ENCODE assay signal across 9 mouse cellular contexts in genomic region chr8:106403246-106403933, GRCm38 (mm10). TPM values are rescaled to one million over a fixed set of nuclear protein-coding genes. Genes with fewer than 3 reads are reported as not detected.
DNase-seq lines count a peak whose midpoint lies in the region; ATAC-seq and TF ChIP-seq lines count a peak whose summit lies in the region.
"Had no signal": no experiment of that assay in that cellular context is flagged by ENCODE, and none has a peak within 500 bp of the region (broad histone marks: within the 10 kb centered on the region; RNA-seq: fewer than 3 reads in every experiment).

No protein-coding gene starts in this region.

- H3K4me2 ChIP-seq in intestine, embryonic 15.5 days (replicated peaks), result no peak overlapping the region
- H3K4me2 ChIP-seq: embryonic facial prominence, embryonic 15.5 days had no signal

- peak; percentile 76 for TF ChIP-seq CTCF in cerebellum, adult 2 months (IDR thresholded peaks at IDR 0.05; ENCODE audit: borderline replicate concordance, insufficient read depth, low read depth, low read length)

- no peak overlapping the region for H3K27ac ChIP-seq in cerebellum, adult 2 months (ENCODE audit: insufficient read depth, low read length)
- no peak overlapping the region for H3K27ac ChIP-seq in intestine, embryonic 15.5 days
- H3K27ac ChIP-seq: embryonic facial prominence, embryonic 15.5 days had no signal

- TF ChIP-seq POLR2A in cerebellum, adult 2 months (IDR thresholded peaks at IDR 0.05; ENCODE audit: borderline replicate concordance, insufficient read depth, low read length), result no peak

- no peak overlapping the region for H3K9ac ChIP-seq in intestine, embryonic 15.5 days
- H3K9ac ChIP-seq: embryonic facial prominence, embryonic 15.5 days had no signal

- H3K36me3 ChIP-seq in intestine, embryonic 15.5 days, result no peaks in the 10 kb centered on the region
- H3K36me3 ChIP-seq: embryonic facial prominence, embryonic 15.5 days had no signal

- 30% methylated on average over 12 of the region's 12 CpGs for WGBS in cerebellum, adult 2 months
- 23% methylated on average over 12 of the region's 12 CpGs for WGBS in intestine, embryonic 15.5 days

- peaks cover 6% of the 10 kb centered on the region for H3K4me1 ChIP-seq in cerebellum, adult 2 months (ENCODE audit: control insufficient read depth, insufficient read depth, low read length)
- peaks cover 27% of the 10 kb centered on the region for H3K4me1 ChIP-seq in intestine, embryonic 15.5 days (replicated peaks)

- no peaks in the 10 kb centered on the region; the same call in 1 of the 2 replicates for H3K27me3 ChIP-seq in cerebellum, adult 2 months (ENCODE audit: control insufficient read depth, insufficient read depth, low read length)
- no peaks in the 10 kb centered on the region for H3K27me3 ChIP-seq in intestine, embryonic 15.5 days (replicated peaks)

- DNase-seq in urinary bladder, postnatal 14 days (ENCODE audit: low spot score), result peak; percentile 69
- no peak for DNase-seq in urinary bladder, adult 2 months (ENCODE audit: low spot score)
- peak; percentile 70 to 75 for DNase-seq in cerebellum, adult 2 months
- DNase-seq in frontal cortex, postnatal 10 days (ENCODE audit: low spot score in 2 of 2), result peak; percentile 27 to 48
- DNase-seq in left cerebral cortex, postnatal 10 days (ENCODE audit: extremely low spot score in 1 of 2, low spot score in 2 of 2), result peak; percentile 26 to 67
- DNase-seq in thymus, postnatal 36 days, result peak; percentile 10 to 18

- H3K9me3 ChIP-seq in intestine, embryonic 15.5 days, result no peaks in the 10 kb centered on the region
- H3K9me3 ChIP-seq: embryonic facial prominence, embryonic 15.5 days had no signal

- ATAC-seq in intestine, embryonic 15.5 days, result peak; percentile 54
- ATAC-seq in megakaryocyte-erythroid progenitor cell, adult 5-6 weeks (replicated peaks; ENCODE audit: low FRiP score, low TSS enrichment, poor library complexity, severe bottlenecking), result peak; percentile 91

- H3K4me3 ChIP-seq in cerebellum, adult 2 months (replicated peaks; ENCODE audit: insufficient read depth, low read depth, low read length), result no peak overlapping the region
- H3K4me3 ChIP-seq in intestine, embryonic 15.5 days (replicated peaks), result no peak overlapping the region
- H3K4me3 ChIP-seq: embryonic facial prominence, embryonic 15.5 days had no signal

- intact Hi-C loops in left cerebral cortex, postnatal 10 days (cut with DNase I), result loop anchor here (5.0 to 10.0 kb wide), 2 partner anchors 66 to 179 kb away; partner anchors contain the start of gene Smpd3

RNA-seq across cellular contexts. Expression of gene Zfp90, which starts 11.7 kb away (rescaled TPM):
- 9.3 and 9.5 TPM in 2 replicates for polyA plus RNA-seq in urinary bladder, adult 2 months (2012; rRNA removed)
- 12.3 and 13.5 TPM in 2 replicates for polyA plus RNA-seq in cerebellum, adult 2 months (2012; rRNA removed)
- 13.9 and 15.3 TPM in 2 replicates for polyA plus RNA-seq in intestine, embryonic 15.5 days (2015; fragmentation: Nextera tagmentation; extraction: Ambion mirVana)
- total RNA-seq in left cerebral cortex, postnatal 10 days (2021), result 10 to 100 TPM; 19.0 to 19.9 TPM
- 5.7 and 9.5 TPM in 2 replicates for total RNA-seq in megakaryocyte-erythroid progenitor cell, adult 5-6 weeks (2014; fragmentation: Nextera tagmentation)
- 5.3 and 9.1 TPM in 2 replicates for total RNA-seq in megakaryocyte-erythroid progenitor cell, adult 5-6 weeks (2017)
